Mouse (Mus musculus): Measurements from ENCODE around the gene Smyd5. TPM values are rescaled to one million over a fixed set of nuclear protein-coding genes. Genes with fewer than 3 reads are reported as not detected.
"Not testable (repeated sequence)": the region's sequence is repeated elsewhere in the genome, so short reads cannot be mapped to it uniquely, and the experiment has no call there.

The Smyd5 gene
- total RNA-seq, 2 experiments from 2014 or later, result 21.6 to 22.7 TPM

GRCm38 (mm10) chr6:85445286-85445685 lies 13.5 kb downstream of the Smyd5 start:
- DNase-seq (ENCODE audit: low spot score in 2 of 2), result no peak

GRCm38 (mm10) chr6:85447351-85447750 lies 15.6 kb downstream of the Smyd5 start:
- no peak for DNase-seq (ENCODE audit: low spot score in 2 of 2)

DNA sequence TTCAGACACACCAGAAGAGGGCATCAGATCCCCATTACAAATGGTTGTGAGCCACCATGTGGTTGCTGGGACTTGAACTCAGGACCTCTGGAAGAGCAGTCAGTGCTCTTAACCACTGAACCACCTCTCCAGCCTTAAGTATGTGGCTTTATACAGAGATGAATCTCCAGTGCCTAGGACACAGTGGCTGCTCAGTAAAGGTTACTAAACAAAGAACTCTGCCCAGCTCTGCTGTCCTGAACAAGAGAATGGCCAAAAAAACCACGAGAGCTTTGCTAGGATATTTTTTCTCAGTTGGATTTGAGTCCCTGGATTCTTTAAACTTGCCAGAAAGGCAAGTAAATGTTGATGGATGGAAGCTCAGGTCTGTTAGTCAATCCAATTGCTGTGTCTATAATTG lies 18.4 kb downstream of the Smyd5 start:
- DNase-seq (ENCODE audit: low spot score in 2 of 2), result not testable (repeated sequence)

DNA sequence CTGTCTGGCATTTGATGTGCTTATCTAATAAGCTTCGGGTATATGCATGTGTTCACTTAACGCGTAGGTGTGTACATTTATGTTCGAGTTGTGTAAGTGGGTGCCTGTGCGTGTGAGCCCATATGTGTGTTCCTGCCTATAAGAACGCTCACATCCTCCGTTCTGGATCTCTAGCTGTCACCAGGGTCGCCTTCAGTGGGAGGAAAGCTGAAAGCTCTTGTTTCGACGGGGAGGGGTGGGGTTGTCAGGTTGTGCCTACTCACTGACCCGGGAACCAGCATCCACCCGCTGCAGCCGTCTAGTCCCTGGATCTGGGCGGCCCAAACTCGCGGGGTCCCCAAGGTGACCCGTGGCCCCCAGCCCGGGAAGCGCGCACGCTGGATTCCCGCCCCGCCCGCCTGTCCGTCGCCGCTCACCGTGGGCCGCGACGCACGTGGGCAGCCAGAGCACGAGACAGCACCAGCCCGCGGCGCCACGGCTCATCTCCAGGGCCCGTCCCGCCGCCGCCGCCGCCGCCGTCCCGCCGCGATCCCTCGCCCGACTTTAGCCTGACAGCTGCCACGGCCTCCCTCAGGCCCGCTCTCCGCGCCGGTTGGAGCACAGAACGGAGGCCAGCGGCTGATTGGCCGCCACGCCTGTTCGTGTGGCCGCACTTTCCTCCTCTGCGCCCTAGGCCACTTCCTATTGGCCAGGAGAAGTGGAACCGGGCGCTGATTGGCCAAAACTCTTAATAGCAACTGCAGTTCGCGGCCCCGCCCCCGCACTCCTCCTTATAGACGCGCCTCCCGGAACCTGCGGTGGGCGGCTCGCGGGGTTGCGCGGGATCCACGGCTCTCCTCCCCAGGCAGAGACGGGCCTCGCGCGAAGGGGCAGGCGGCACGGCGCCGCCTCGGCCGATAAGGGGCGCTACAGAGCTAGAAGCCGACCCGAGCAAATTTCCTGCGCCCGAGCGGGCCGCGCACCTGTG lies 19.2 kb downstream of the Smyd5 start, which contains the start of gene Cct7:
Cct7 (plus strand) TSS at position 818 of the 967 bp plus-strand sequence.
- peak; percentile 97 to 100 for DNase-seq (ENCODE audit: low spot score in 2 of 2)

DNA sequence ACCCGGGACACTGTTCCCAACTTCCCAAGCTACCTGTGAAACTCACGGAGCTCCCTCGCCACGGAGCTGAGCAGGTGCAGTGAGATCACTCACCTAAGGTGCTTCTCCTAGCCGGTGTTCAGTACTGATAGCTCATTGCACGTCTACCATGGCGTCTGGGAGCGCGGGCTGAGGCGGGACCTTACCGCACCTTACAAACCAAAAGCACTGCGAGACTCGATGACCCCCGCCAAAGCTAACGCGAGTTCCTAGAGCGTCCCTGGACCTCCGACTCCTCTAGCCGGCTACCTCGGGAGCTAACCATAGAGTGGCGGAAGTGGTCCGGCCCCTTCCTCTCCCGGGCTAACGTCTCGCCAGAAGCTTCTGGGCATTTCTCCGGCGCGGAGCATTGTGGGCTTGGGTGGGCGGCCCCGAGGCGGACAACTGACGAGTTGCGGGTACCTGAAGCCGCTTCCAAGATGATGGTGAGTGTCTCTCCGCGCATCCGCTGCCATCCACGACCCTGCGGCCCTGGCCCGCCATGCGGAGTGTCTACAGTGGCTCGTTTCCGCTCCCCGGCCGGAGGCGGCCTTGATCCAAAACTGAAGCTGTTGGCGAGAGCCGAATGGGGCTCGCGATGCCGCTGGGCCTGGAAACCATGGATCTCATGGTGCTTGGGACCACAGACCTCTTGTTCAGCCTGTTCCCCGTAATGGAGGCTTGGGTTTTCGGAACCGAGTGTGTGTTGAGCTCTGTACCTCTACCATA lies 20.0 kb downstream of the Smyd5 start, which contains the start of gene Pradc1:
Pradc1 (minus strand) TSS at position 307 of the 747 bp plus-strand sequence.
- DNase-seq (ENCODE audit: low spot score in 2 of 2), result peak; percentile 89 to 97

DNA sequence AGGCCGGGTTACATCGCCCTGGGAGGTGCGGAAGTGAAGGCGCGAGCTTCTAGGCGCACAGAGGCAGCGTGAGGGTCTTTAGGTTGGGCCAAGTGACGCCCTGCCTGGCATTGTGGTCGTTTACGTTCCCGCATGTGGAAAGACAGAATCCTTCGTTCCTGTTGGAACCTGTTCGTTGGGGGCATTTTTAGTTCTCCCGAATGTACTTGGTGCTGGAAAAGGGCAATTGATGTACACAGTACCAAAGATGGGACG lies 20.5 kb downstream of the Smyd5 start:
- DNase-seq (ENCODE audit: low spot score in 2 of 2), result no peak

DNA sequence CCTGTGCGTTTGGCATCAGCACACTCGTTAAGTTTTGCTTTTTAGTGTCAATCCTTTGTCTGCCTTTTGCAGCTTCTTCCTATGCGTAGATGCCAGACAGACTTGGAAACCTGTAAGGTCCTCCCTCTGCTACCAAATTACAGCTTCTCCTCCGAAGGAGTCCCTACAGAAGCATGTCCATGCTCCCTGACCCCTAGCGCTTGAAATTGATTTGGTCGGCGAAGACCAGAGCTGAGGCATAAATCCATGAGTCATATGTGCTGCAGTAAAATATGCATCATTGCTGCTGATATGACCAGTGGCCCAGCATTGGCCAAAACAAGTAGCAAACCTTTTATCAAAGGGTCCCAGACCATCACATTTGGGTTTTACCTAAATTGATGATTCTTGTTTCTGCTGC lies 21.0 kb downstream of the Smyd5 start:
- no peak for DNase-seq (ENCODE audit: low spot score in 2 of 2)

GRCm38 (mm10) chr6:85459621-85460020 lies 27.8 kb downstream of the Smyd5 start:
- no peak for DNase-seq (ENCODE audit: low spot score in 2 of 2)

GRCm38 (mm10) chr6:85465381-85465780 lies 33.6 kb downstream of the Smyd5 start:
- no peak for DNase-seq (ENCODE audit: low spot score in 2 of 2)

DNA sequence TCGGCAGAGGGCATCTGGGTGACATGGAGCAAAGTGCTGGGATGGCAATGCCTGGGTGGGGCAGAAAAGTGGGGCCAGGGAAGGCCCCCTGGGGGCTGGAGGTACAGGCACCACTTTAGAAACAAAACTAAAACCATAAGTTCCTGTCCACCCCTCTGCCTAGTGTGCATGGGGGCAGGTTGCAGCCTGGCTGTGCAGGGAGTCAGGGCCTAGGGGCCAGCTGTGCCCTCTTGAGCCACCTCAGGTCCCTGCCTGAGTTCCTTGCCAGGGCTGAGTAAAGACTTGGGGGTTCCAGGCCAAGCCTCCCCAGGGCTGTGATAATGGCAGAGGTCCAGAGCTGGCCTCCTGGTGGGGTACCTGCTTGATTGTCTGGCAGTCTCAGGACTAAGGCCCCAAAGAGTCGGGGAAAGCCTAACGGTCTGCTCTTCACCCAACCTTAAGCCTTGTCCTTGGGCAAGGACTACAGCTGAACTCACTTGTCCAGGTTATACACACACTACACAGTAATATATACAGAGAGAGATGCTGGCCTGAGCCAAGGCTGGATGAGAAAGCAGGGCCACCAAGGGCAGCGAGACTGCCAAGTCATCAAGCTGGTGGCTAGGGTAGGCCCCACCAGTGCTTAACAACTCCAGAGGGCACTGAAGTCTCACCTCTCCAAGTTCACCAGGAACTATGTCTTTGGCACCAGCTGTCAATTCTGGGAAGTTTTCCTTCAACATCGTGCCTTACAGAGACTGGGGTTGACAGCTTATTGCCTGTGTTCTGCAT lies 38.1 kb downstream of the Smyd5 start:
- DNase-seq (ENCODE audit: low spot score in 2 of 2), result no peak

DNA sequence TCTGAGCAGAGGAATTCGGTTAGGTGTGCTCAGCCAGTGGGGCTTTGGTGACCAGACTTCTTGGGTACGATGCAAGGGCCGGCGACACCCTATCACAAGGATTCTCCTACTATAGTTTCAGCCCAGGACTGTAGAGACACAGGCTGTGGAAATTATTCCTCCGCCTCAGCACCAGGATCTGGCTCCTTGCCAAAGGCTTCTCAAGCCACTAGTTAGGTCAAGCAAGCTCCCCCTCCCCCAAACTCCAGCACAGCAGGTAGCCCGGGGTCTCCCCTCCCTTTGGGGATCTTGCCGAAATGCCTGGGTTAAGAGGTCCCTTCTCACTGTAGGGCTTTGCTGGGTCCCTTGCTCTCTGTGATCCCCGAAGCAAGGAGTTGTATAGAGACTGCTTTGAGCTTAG lies 40.2 kb downstream of the Smyd5 start:
- no peak for DNase-seq (ENCODE audit: low spot score in 2 of 2)

GRCm38 (mm10) chr6:85472542-85472941 lies 40.8 kb downstream of the Smyd5 start:
- DNase-seq (ENCODE audit: low spot score in 2 of 2), result no peak

DNA sequence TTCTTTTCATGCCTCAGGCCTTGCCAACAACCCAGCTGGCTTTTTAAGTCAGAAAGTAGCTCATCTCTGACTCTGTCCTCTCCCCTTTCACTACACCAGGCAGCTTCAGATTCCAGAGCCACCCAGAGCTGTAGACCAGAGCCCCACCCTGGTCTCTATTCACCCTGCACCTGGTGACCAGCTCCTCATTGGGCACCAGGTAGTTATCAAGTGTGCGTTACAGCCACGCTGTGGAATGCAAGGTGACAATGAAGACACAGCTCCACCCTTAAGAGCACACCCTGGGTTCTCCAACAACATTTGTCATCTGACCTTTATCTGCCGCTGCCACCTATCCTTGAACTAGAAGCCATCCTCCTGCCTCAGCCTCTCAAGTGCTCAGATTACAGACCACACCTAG lies 43.8 kb downstream of the Smyd5 start:
- DNase-seq (ENCODE audit: low spot score in 2 of 2), result no peak

DNA sequence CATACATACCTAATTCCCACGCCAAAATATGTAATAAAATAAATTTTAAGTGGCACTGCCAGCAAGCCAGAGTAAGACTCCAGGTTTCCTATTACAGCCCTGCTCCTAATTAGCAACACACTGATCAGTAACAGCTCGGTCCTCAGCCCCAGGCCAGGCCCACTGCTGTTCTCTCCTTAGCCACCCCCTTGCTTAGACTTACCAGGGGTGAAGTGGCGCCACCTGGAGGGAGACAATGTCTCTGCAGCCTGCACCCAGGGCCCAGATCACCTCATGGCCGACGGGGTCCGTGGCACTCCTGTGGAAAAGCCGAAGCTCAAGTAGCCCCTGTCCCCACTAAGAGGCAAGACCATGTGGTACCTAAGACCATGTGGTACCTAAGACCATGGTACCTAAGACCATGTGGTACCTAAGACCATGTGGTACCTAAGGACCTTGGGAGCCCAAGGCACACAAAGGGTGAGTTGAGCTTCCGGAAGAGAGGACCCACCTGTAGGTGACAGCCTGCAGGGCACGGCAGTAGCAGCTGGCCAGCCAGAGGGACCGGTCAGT lies 45.7 kb downstream of the Smyd5 start:
- no peak for DNase-seq (ENCODE audit: low spot score in 2 of 2)

DNA sequence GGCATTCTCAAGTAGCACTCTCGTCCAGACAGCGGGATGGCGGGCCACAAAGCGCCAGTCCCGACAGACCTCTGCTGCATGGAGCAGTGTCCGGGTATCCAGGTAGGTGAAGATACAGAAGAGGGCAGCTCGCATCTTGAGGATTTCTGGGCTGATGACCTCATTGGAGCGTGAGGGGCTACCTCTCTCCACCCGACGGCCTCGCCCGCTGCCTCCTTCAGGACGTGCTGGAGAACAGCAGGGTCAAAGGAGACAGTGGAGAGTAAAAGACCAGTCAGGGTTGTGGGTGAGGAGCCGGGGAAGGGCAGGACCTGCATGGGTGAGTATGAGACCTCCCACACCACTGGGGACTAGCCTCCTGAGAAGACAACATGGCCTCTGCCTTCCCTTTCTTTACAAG lies 46.6 kb downstream of the Smyd5 start:
- no peak for DNase-seq (ENCODE audit: low spot score in 2 of 2)

DNA sequence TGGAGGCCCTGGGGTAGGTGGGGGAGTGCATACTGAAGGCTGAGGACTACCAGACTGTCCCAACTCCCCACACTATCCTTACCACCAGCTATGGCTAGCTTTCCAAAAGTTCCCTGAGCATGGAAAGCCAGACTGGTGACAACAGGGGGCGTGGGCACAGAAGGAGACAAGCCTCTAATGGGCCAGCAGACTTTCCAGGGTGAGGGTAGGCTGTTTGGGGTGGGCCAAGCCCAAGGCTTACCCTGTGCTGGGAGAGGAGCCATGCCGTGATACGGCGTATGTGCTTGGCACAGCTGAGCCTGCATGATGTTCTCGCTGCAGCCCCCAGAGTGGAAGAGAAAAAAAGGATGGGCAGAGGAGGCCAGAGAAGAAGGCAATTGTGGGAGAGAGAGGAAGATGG lies 48.2 kb downstream of the Smyd5 start:
- no peak for DNase-seq (ENCODE audit: low spot score in 2 of 2)

- DNase-seq (ENCODE audit: low spot score in 2 of 2), result no peak
Measured at GRCm38 (mm10) chr6:85480685-85481084, 48.9 kb downstream of the Smyd5 start.

- no peak for DNase-seq (ENCODE audit: low spot score in 2 of 2)
Measured at GRCm38 (mm10) chr6:85483843-85484721, 52.3 kb downstream of the Smyd5 start.

GRCm38 (mm10) chr6:85485738-85486137 lies 53.9 kb downstream of the Smyd5 start:
- no peak for DNase-seq (ENCODE audit: low spot score in 2 of 2)

DNA sequence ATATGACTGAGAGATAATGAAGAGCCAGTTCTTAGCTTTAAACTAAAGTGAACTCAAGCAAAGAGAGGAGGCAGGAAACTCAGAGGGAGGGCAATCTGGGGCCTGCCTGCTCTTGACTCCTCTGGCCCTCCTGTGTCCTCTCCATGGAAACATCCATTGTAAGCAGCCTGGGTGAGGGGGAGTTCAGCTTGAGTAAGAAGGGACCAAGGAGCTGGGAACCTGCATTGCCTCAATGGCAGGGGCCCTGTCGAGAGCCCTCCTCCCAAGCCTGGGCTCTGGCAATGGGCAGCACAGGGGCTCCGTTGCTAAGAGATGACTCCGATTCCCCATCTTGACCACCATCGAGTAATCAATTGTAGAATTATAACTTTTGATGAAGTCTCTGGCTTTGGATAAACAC lies 56.7 kb downstream of the Smyd5 start:
- DNase-seq (ENCODE audit: low spot score in 2 of 2), result no peak
